Mouse (Mus musculus) intestine, embryonic 14.5 days (tissue): ENCODE results near the gene Prr19. TPM values are rescaled to one million over a fixed set of nuclear protein-coding genes. Genes with fewer than 3 reads are reported as not detected.

ENCODE experiments used
- ATAC-seq: fragments of 200-750 bp; cut with Nextera tagmentation; replicated peaks from 2 replicates; pipeline ENCODE4 v1.8.0; 2017; ENCODE audit warnings: low read depth, moderate number of reproducible peaks, moderate TSS enrichment, moderate library complexity; ENCODE audit not compliant: low FRiP score, low TSS enrichment
- DNase-seq: peaks from one replicate; pipeline ENCODE4 v3.0.0-alpha.2; 2018; ENCODE audit warnings: low spot score
- H3K27ac ChIP-seq: fragments of 300-500 bp; sonication (generic); 2 replicates; pipeline ENCODE4 v1.5.1; 2014; ENCODE audit warnings: low read depth, mild to moderate bottlenecking, control low read depth
- H3K27me3 ChIP-seq: fragments of 300-500 bp; sonication (generic); replicated peaks from 2 replicates; pipeline ENCODE4 v1.6.1; 2014; ENCODE audit warnings: low read length, control low read depth; ENCODE audit not compliant: control insufficient read depth, insufficient read depth
- H3K36me3 ChIP-seq: fragments of 300-500 bp; sonication (generic); 2 replicates; pipeline ENCODE4 v1.6.1; 2014; ENCODE audit warnings: low read length, control low read depth; ENCODE audit not compliant: control insufficient read depth, insufficient read depth
- H3K4me1 ChIP-seq: fragments of 300-500 bp; sonication (generic); replicated peaks from 2 replicates; pipeline ENCODE4 v1.6.1; 2014; ENCODE audit warnings: low read length, control low read depth, mixed read lengths; ENCODE audit not compliant: control insufficient read depth, insufficient read depth
- H3K4me2 ChIP-seq: fragments of 300-500 bp; sonication (generic); 2 replicates; pipeline ENCODE4 v1.6.1; 2014; ENCODE audit warnings: low read length
- H3K4me3 ChIP-seq: fragments of 300-500 bp; sonication (generic); 2 replicates; pipeline ENCODE4 v1.5.1; 2014; ENCODE audit warnings: low read depth, low read length, control low read depth, mixed read lengths
- H3K9ac ChIP-seq: fragments of 300-500 bp; sonication (generic); 2 replicates; pipeline ENCODE4 v1.6.1; 2014; ENCODE audit warnings: mild to moderate bottlenecking, low read length
- H3K9me3 ChIP-seq: fragments of 300-500 bp; sonication (generic); 2 replicates; pipeline ENCODE4 v1.6.1; 2016; ENCODE audit warnings: low read length, control low read depth; ENCODE audit not compliant: control insufficient read depth
- WGBS: fragments of 180-500 bp; shearing (Covaris S2); extraction: QIAGEN DNeasy Blood & Tissue Kit; methylation state at CpG from one replicate; pipeline ENCODE4 v1.1.7; 2014; 5-methylcytosine and 5-hydroxymethylcytosine counted together
- polyA plus RNA-seq: library from polyadenylated mRNA; unstranded; fragments of >200 nt; fragmentation: Nextera tagmentation; extraction: Ambion mirVana; gene quantifications from 2 replicates; pipeline ENCODE4 v1.2.1, GENCODE M21; 2014

The Prr19 gene
- polyA plus RNA-seq, 1 experiment from 2014 or later = 0.62 TPM

- Histone ChIP-seq H3K36me3 (peaks cover 63% of the 10 kb centered on the region), H3K9ac (no peak overlapping the region), H3K4me3 (no peak overlapping the region), H3K27ac (no peak overlapping the region), H3K4me2 (no peak overlapping the region), H3K9me3 (no peaks in the 10 kb centered on the region), H3K4me1 (peaks cover 11% of the 10 kb centered on the region), H3K27me3 (no peaks in the 10 kb centered on the region)
- WGBS = 92% methylated on average over 4 of the region's 4 CpGs
- ATAC-seq (no peak), DNase-seq (no peak)
Observed at GRCm38 (mm10) chr7:25294495-25294894, 6.7 kb upstream of the Prr19 start.

- Histone ChIP-seq H3K9me3 (no peaks in the 10 kb centered on the region), H3K27me3 (no peaks in the 10 kb centered on the region), H3K4me3 (no peak overlapping the region), H3K36me3 (peaks cover 57% of the 10 kb centered on the region), H3K27ac (no peak overlapping the region), H3K4me2 (no peak overlapping the region), H3K9ac (no peak overlapping the region), H3K4me1 (peaks cover 11% of the 10 kb centered on the region)
- DNase-seq (no peak), ATAC-seq (no peak)
- WGBS = 89% methylated on average over 12 of the region's 12 CpGs
Observed at GRCm38 (mm10) chr7:25294960-25295722, 6.1 kb upstream of the Prr19 start.

- WGBS = under 1% methylated on average over 21 of the region's 21 CpGs
- H3K27ac ChIP-seq = peak overlapping the region; percentile 93
- peaks cover 38% of the 10 kb centered on the region for H3K36me3 ChIP-seq
- no peaks in the 10 kb centered on the region for H3K9me3 ChIP-seq
- H3K4me1 ChIP-seq = peaks cover 11% of the 10 kb centered on the region
- H3K27me3 ChIP-seq = no peaks in the 10 kb centered on the region
- peak overlapping the region; percentile 73 for H3K4me2 ChIP-seq
- H3K9ac ChIP-seq = peak overlapping the region; percentile 70
- ATAC-seq (peak; percentile 13; the same call in 1 of the 2 replicates), DNase-seq (peak; percentile 76)
- H3K4me3 ChIP-seq = peak overlapping the region; percentile 79
Observed at GRCm38 (mm10) chr7:25296945-25297453, 4.2 kb upstream of the Prr19 start.

GRCm38 (mm10) chr7:25297454-25298325 lies 3.5 kb upstream of the Prr19 start, which contains the start of gene Pafah1b3:
Gene Pafah1b3 (minus strand): TSS chr7:25297986.
- H3K4me3 ChIP-seq = peak within 1 kb of the TSS; percentile 79
- under 1% methylated on average over 52 of the region's 52 CpGs for WGBS
- peak within 1 kb of the TSS; percentile 70 for H3K9ac ChIP-seq
- H3K27me3 ChIP-seq = no peaks in the 10 kb centered on the region
- ATAC-seq (peak; percentile 91), DNase-seq (peak; percentile 96)
- peak within 1 kb of the TSS; percentile 73 for H3K4me2 ChIP-seq
- no peaks in the 10 kb centered on the region for H3K9me3 ChIP-seq
- H3K36me3 ChIP-seq = peaks cover 31% of the 10 kb centered on the region
- H3K4me1 ChIP-seq = peaks cover 11% of the 10 kb centered on the region
- H3K27ac ChIP-seq = peak within 1 kb of the TSS; percentile 93

GRCm38 (mm10) chr7:25303003-25303684 lies 1.9 kb downstream of the Prr19 start:
- ATAC-seq = no peak
- 59% methylated on average over 9 of the region's 9 CpGs for WGBS
- H3K9ac ChIP-seq = no peak overlapping the region
- 0 out of 2 replicates have a peak, but pooled peaks cover 3% of the 10 kb centered on the region for H3K4me1 ChIP-seq
- H3K27ac ChIP-seq = no peak overlapping the region
- H3K4me3 ChIP-seq = no peak overlapping the region
- peaks cover 7% of the 10 kb centered on the region; the same call in 1 of the 2 replicates for H3K27me3 ChIP-seq
- H3K4me2 ChIP-seq = no peak overlapping the region
- DNase-seq = no peak
- H3K9me3 ChIP-seq = no peaks in the 10 kb centered on the region
- H3K36me3 ChIP-seq = no peaks in the 10 kb centered on the region

DNA sequence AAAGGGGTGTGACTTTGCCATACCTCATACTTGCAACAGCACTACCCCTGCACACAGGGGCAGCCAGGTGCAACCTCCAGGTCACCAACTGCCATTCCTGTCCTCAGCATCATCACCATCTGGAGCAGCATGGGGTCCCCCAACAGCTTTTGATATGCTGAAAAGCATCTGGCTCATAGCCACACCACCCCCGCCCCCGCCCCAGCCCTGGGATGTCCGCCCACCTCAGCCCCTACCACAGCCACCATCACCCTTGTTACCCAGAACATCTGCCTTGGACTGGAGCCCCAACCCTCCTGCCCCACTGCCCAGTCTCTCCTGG lies 2.4 kb downstream of the Prr19 start:
- 0 out of 2 replicates have a peak, but pooled peaks cover 3% of the 10 kb centered on the region for H3K4me1 ChIP-seq
- no peak overlapping the region for H3K4me2 ChIP-seq
- H3K9me3 ChIP-seq = no peaks in the 10 kb centered on the region
- no peak overlapping the region for H3K4me3 ChIP-seq
- peaks cover 7% of the 10 kb centered on the region; the same call in 1 of the 2 replicates for H3K27me3 ChIP-seq
- DNase-seq (no peak), ATAC-seq (no peak)
- 52% methylated on average over 3 of the region's 3 CpGs for WGBS
- H3K9ac ChIP-seq = no peak overlapping the region
- no peak overlapping the region for H3K27ac ChIP-seq
- no peaks in the 10 kb centered on the region for H3K36me3 ChIP-seq

- Histone ChIP-seq H3K4me1 (0 out of 2 replicates have a peak, but pooled peaks cover 3% of the 10 kb centered on the region), H3K9me3 (no peaks in the 10 kb centered on the region), H3K4me3 (peak overlapping the region; percentile 47), H3K27me3 (peaks cover 12% of the 10 kb centered on the region; the same call in 1 of the 2 replicates), H3K27ac (no peak overlapping the region), H3K4me2 (peak overlapping the region; percentile 95), H3K9ac (no peak overlapping the region), H3K36me3 (no peaks in the 10 kb centered on the region)
- no peak for DNase-seq
- 0% methylated on average over 2 of the region's 2 CpGs for WGBS
- ATAC-seq = no peak
Observed at GRCm38 (mm10) chr7:25305481-25305880, 4.3 kb downstream of the Prr19 start.
